Mouse (Mus musculus): ENCODE results near the gene Capn10.

- TF ChIP-seq ZKSCAN1 (IDR thresholded peaks at IDR 0.05; ENCODE audit: borderline replicate concordance, low read depth, low read length) = no peak
- TF ChIP-seq PAX5 (IDR thresholded peaks at IDR 0.05; ENCODE audit: low read length) = no peak
- TF ChIP-seq RCOR1 (conservative IDR thresholded peaks at IDR 0.05; ENCODE audit: low read depth, low read length) = 0 out of 2 replicates have a peak, but pooled peaks have one; percentile 43
- TF ChIP-seq CTCF (conservative IDR thresholded peaks at IDR 0.05 in 1 of 2, IDR thresholded peaks at IDR 0.05 in 1 of 2; ENCODE audit: low read depth in 2 of 2, low read length in 2 of 2) = no peak
- no peak for TF ChIP-seq BHLHE40 (IDR thresholded peaks at IDR 0.05; ENCODE audit: low read depth, low read length)
- TF ChIP-seq POLR2A (IDR thresholded peaks at IDR 0.05; ENCODE audit: low read depth, low read length) = no peak
Measured at GRCm38 (mm10) chr1:92976141-92976566, 42.0 kb downstream of the Capn10 start.

All from CH12.LX (cell line).